Mouse (Mus musculus) lung, adult 18-20 months (tissue): ENCODE measurements around the gene Cd5.

ENCODE experiments used
- DNase-seq, 2 experiments: peaks; one replicate each; pipeline ENCODE4 v3.0.0; 2022; ENCODE audit warnings: mixed read lengths in 2 of 2

The Cd5 gene

DNA sequence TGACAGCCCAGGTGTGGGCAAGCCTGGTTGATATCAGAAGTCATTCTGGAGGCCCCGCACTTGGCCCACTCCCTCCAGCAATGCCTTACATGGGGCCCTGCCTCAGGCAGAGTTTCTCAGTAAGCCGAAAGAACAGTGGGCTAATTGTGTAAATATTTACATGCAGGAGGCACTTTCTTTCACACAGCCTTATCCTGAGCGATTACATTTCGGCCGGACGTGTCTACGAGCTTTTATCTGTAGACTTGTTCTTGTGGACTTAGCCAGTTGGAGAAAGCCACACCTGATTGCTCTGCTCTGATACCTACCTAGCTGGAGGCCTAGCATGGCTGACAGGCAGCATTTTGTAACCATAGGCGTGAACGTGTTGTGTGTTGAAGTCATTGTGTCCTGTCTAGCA, 39.0 kb downstream of the Cd5 start:
- DNase-seq, result peak in 1 of 2 experiments; percentile 27

DNA sequence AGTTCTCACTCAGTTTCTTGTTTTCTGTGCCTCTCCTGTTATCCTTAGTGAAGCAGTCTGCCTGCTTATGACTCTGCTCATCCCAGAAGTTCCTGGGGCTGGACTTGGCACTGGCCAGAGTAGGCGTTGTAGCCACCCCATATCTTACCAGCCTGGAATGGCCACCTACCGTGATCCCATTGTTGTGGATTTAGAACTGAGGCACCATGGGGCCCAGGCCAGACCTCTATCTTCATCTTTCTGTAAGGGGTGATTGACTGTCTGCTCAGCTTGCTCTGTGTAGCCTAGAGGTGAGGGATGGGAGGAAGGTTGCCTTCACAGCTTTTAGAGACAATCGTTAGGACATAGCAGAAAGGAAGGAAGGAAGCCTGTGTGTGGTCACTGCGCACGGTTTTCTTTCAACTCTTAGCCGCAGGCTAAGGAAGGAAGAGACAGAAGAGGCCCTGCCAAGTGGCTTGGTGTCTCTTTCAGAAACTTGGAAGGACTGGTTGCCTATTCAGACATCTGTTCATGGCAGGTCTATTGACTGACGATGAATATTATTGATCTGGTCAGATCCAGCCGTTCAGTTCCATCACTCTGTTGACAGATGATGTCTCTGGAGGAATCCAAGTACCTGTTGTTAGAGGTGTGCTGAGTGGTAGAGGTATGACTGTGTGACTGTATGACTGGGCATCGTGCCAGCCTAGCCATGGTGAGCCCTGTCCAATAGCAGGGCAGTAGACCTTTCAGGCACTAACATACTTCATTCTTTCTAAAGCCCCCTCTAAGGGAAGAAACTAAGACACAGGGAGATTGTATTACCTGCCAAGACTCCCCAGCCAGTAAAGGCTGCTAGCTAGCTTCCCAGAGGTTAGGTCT, 40.4 kb downstream of the Cd5 start:
- no peak for DNase-seq

DNA sequence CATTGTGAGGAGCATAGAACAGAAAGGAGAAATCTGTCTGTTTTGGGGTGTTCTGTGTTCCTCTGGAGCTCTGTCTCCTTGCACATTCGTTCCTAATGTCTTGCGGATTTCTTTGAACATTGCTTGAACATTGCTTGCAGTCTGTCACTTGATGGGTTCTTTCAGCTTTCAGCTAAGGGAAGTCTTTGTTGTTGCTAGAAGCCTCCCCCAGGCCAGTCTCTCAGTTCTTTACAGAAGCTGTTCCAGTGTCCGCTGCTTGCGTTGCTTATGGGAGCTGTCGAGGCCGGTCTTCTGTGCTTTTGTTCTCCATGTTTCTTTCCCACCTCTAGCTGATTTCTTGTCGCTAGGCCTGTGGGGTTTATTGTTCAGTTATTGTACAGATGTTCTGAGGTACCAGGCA, 43.0 kb downstream of the Cd5 start:
- DNase-seq, result no peak

DNA sequence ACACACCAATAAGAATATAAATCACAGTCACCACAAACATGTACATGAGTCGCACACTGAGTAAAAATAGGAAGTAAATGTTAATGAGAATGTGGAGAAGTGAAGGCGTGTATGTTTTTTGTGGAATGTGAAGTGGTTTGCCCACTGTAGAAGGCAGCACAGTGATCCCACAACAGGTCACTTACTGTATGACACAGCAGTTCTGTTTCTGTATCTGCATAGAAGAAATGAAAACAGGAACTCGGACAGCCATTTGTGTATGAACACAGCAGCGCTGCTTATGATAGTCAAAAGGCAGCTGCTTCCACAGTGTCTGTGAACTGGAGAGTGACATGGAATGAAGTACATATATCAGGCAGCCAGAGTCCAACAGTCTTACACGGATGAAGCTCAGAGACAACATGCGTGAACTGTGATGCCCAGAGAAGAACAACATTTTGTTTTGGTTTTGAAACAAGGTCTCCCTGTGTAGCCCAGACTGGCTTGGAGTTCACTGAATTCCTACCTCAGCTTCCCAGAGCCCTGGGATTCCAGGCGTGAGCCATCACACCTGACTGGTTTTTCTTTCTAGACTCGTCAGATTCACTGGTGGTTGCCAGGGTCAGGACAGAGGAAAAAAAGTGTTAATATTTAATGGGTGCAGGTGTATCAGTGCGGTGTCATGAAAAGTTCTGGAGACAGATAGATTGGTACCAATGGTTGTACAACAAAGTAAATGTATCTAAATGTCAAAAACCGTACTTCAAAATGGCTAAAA, 44.7 kb downstream of the Cd5 start:
- peak in 1 of 2 experiments; percentile 29 for DNase-seq

DNA sequence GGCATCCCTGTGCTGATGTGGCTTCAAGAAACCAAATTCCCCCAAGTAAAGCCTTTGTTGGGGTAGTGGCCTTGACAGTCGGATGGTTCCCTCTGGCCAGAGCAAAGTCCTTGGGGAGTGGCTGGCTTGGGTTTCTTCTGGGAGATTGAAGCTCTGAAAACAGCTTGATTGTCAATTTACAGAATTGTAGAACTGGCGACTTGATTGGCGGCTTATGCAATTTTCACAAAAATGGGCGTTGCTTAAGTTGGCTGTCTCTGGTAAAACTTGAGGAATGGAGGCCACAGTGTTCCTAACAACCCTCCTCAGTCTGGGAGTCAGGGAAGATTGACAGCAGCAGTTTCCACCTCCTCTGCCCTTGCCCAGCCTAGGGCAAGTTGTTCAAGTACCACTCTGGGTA, 46.4 kb downstream of the Cd5 start:
- DNase-seq, result no peak

GRCm38 (mm10) chr19:10691660-10692059, 47.1 kb downstream of the Cd5 start:
- DNase-seq, result no peak

DNA sequence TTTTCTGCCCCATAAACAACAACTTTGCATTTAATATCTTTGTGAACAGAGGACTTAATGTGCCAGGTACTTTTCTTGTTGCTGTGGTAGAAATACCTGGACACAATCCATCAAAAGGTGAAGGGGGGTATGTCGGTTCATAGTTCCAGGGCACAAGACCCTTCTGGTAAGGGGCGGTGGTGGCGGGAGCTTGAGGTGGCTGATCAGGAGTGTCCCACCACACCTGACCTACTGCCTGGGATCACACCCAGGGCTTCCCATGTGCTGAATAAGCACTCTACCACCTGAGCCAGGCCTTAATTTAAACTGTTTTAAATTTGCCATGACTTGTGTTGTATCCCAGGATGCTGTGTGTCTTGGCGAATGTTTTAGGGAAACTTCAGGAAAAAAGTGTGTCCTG, 47.7 kb downstream of the Cd5 start:
- DNase-seq, result no peak

DNA sequence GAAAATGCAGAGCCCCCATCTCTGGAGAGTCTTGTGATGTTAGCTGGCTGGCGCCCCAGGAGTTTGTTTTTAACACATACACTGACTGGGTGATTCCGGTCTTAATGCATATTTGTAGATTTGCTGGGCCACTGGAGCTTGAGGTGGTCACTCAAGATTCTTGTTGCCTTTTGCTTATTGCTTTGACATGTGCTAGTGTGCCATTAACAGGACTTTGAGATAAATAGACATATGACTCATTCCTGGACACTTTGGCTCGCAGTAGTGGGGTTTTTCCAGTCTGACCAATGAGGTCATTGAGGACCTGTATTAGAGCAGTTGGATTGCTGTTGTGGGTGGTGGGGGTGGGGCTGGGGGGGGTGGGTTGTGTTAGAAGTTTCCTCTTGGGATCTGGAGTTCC, 48.5 kb downstream of the Cd5 start:
- peak; percentile 49 to 71 for DNase-seq

DNA sequence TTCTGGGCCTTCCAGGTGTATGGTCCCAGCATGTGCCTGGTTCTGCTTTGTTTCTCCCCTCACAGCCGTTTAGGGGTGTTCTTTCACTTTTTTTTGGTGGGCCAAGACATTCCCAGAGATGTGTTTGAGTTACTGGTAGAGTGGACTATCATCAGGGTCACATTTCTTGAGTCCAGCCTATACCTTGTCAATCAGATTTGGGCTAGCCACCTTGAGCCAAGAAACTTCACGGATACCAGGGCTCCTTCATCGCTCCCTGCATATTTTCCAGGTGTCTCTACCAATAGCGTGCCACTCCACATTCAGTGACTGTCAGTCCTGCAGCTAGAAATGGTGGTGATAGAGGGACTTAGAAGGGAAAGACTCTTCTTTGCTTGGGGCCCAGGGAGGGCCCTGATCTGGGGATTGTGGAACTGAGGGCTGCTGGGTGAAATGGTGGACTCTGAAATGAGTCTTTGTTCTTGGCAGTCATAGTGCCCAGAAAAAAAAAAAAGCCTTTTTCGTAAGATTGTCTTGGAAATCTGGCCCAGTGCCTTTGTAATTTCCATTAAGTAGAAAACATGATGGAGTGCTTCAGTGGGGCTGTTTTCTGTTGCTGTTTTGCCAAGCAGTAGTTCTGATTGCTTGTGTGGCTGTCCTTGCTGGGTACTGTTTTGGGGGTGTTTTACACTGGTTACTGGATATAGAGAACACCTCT, 49.2 kb downstream of the Cd5 start:
- no peak for DNase-seq

GRCm38 (mm10) chr19:10688537-10689352, 50.1 kb downstream of the Cd5 start, which contains the start of gene Vps37c:
Vps37c (plus strand) TSS chr19:10688735.
- peak; percentile 92 to 95 for DNase-seq

GRCm38 (mm10) chr19:10685727-10686126, 53.1 kb downstream of the Cd5 start:
- peak in 1 of 2 experiments; percentile 23 for DNase-seq

GRCm38 (mm10) chr19:10685081-10685480, 53.7 kb downstream of the Cd5 start:
- no peak for DNase-seq

GRCm38 (mm10) chr19:10681571-10681970, 57.2 kb downstream of the Cd5 start:
- DNase-seq, result no peak

- DNase-seq, result no peak
Observed at GRCm38 (mm10) chr19:10678772-10679067, 60.1 kb downstream of the Cd5 start.

DNA sequence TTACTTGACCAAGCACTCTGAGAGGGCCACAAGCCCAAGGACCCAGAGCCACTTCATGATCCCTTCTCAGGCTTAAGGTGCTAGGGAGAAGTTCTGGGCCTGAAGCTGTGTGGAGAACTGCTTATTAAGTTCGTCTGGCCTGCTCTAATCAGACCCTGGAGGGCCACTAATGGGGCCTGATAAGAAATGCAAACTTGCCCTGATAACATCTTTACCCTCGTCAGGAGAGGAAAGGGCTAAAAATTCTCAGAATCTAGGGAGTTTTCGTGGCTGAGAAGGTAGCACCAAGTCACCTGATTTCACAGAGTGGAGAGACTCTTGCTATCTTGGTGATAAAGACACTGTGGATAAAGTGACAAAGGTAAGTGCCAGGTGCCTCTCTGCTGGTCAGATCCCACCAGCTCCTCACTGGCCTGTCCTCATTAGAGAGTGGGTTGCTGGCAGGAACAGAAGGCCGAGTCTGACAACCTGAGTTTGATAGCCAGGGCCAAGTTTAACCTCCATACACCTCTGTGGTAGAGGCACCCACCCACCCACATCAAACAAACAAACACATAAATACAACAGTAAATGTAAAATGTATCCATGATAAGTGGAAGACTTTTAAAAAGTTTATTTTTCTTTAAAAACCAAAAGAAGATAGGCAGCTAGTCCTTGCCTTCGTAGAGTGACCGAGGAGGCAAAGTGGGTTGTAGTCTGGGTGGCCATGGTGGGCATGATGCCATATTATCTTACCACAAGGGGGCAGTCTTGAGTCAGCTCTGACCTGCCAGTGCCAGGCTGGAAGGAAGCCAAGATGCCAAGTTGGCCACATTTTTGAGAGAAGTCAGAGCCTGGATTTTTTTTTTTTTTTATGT, 60.7 kb downstream of the Cd5 start, which contains the start of gene Pga5:
Gene Pga5 (minus strand): TSS at position 157 of the 857 bp plus-strand sequence.
- DNase-seq, result peak; percentile 75 to 82

GRCm38 (mm10) chr19:10676656-10677055, 62.1 kb downstream of the Cd5 start:
- DNase-seq, result no peak

DNA sequence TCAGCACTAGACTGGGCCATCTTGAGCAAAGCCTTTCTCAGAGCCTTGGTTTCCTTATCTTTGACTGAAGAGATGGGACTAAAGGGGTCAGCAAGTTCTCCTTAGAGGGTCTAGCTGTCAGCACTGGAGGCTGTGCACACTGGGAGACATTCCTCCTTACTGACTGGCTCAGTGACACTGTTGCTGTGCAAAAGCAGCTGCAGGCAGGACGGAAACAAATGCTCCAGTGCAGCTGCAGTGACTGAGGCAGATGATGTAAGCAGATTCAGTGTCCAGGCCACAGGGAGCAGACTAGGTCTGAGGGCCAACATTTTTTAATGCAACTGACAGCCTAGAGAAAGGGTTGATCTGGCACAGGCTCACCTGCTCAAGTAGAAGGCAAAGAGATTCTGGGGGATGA, 65.5 kb downstream of the Cd5 start:
- no peak for DNase-seq

GRCm38 (mm10) chr19:10671854-10672417, 66.9 kb downstream of the Cd5 start:
- no peak for DNase-seq

DNA sequence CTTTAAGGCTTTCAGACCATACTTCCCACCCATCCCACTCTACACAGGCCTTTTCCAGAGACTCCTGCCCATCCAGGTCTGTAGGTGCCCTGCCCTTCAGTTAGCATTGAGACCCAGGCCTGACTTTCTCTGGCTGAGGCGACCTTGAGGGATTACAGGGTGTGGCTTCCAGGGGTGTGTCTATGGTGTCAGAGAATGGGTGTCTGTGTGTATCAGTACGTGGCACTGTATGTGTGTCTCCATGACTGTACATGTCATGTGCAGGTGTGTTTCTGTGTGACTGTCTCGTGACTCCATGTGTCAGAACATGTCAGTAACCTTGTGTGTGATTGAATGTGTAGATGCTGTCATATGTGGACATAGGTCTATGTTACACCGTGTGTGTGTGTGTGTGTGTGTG, 67.5 kb downstream of the Cd5 start:
- DNase-seq, result no peak
